In the genomic region with DNA sequence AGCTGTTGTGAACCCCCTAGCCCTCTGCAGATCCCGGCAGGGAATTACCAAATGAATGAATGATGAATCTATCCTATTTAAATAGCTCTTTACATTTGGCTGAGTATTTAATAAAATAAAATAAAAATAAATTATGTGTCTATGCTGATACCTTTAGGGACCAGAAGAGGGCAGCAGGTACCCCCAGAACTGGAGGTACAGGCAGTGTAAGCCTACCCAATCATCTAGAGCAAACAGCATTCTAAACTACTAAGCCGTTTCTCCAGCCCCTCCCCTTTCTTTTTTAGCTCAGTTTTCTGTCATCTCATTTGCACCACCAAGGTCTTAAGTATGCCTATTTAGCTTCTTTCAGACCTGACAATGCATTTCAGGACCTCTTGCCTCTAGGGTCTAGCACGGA, we compare ENCODE assay signal across 8 mouse cellular contexts. TPM values are rescaled to one million over a fixed set of nuclear protein-coding genes. Genes with fewer than 3 reads are reported as not detected.
A peak's percentile ranks its signal among the peaks of the same experiment; 100 is the strongest.
DNase-seq lines count a peak whose midpoint lies in the region; ATAC-seq and TF ChIP-seq lines count a peak whose summit lies in the region.

No protein-coding gene starts in this region.

- peak; percentile 39; the same call in 1 of the 2 replicates for ATAC-seq in lung, embryonic 14.5 days (ENCODE audit: insufficient read depth)

- no peaks in the 10 kb centered on the region for H3K4me1 ChIP-seq in lung, embryonic 14.5 days (ENCODE audit: insufficient read depth)

- H3K9ac ChIP-seq in lung, embryonic 14.5 days = no peak overlapping the region

- H3K9me3 ChIP-seq in lung, embryonic 14.5 days (ENCODE audit: low read depth, low read length) = no peaks in the 10 kb centered on the region

- H3K27ac ChIP-seq in lung, embryonic 14.5 days (ENCODE audit: low read depth) = no peak overlapping the region

- DNase-seq in cerebellum, postnatal 14 days = peak; percentile 28 to 34
- DNase-seq in cerebellum, postnatal 36 days = no peak
- DNase-seq in lung, embryonic 14.5 days = peak; percentile 56
- no peak for DNase-seq in lung, postnatal 25 days (ENCODE audit: low spot score)
- peak; percentile 29 for DNase-seq in c-Kit-positive CD71-positive TER-119-positive erythroid progenitor cells, embryonic 14.5 days (ENCODE audit: low spot score)
- DNase-seq in lung, postnatal 10 days = peak; percentile 19
- DNase-seq in ovary, postnatal 10 days (ENCODE audit: low spot score) = no peak
- DNase-seq in testis, postnatal 10 days (ENCODE audit: low spot score) = no peak

- peak; percentile 57 for TF ChIP-seq CTCF in lung, embryonic 14.5 days (IDR thresholded peaks at IDR 0.05; ENCODE audit: low read depth)

- no peak overlapping the region for H3K4me3 ChIP-seq in lung, embryonic 14.5 days (ENCODE audit: low read depth, low read length)

- H3K4me2 ChIP-seq in lung, embryonic 14.5 days = no peak overlapping the region

- 35% methylated on average over 3 of the region's 3 CpGs for WGBS in lung, embryonic 14.5 days

- H3K36me3 ChIP-seq in lung, embryonic 14.5 days (ENCODE audit: insufficient read depth) = no peaks in the 10 kb centered on the region

- H3K27me3 ChIP-seq in lung, embryonic 14.5 days (ENCODE audit: insufficient read depth, low read length) = no peaks in the 10 kb centered on the region

RNA-seq across cellular contexts. Expression of a gene that starts 4.9 kb away (rescaled TPM):
- 14.3 and 15.1 TPM in 2 replicates for polyA plus RNA-seq in lung, embryonic 14.5 days (2014; fragmentation: Nextera tagmentation; extraction: Ambion mirVana)

RNA-seq across cellular contexts. Expression of a gene that starts 9.7 kb away (rescaled TPM):
- 41.4 and 42.4 TPM in 2 replicates for polyA plus RNA-seq in lung, embryonic 14.5 days (2014; fragmentation: Nextera tagmentation; extraction: Ambion mirVana)

Comparison
In these comparisons a context has a peak if more than half of its experiments do, and no peak if none do; other contexts are left out.
1. DNase-seq: peak in cerebellum, postnatal 14 days (2 of 2), lung, embryonic 14.5 days (single experiment), c-Kit-positive CD71-positive TER-119-positive erythroid progenitor cells, embryonic 14.5 days (single experiment) and lung, postnatal 10 days (single experiment); none in cerebellum, postnatal 36 days (0 of 2), lung, postnatal 25 days (single experiment), ovary, postnatal 10 days (single experiment) and testis, postnatal 10 days (single experiment).